Mouse (Mus musculus) adrenal gland, postnatal 10 days (tissue): ENCODE data around the gene Wdpcp. TPM values are rescaled to one million over a fixed set of nuclear protein-coding genes. Genes with fewer than 3 reads are reported as not detected.
"Not testable (repeated sequence)": the region's sequence is repeated elsewhere in the genome, so short reads cannot be mapped to it uniquely, and the experiment has no call there.

ENCODE experiments used
- DNase-seq: peaks from one replicate; pipeline ENCODE4 v3.0.0; 2021; ENCODE audit warnings: mixed read lengths
- long read RNA-seq, 2 experiments: library from polyadenylated mRNA; stranded (forward); transcript quantifications; one replicate each; pipeline ENCODE4 v2.0.0; 2021
- total RNA-seq, 2 experiments: library from RNA; stranded (reverse); gene quantifications; 2 replicates each; pipeline ENCODE4 v1.2.3; 2021

Wdpcp gene
- 1 to 10 TPM; 6.9 to 9.9 TPM for total RNA-seq
- long read RNA-seq, experiment 1, transcript Wdpcp-201 (18 exons, 2,792 nt) = major isoform, 9 of 20 reads
- long read RNA-seq, experiment 1, partial matches to known transcripts = 1 of 20 reads
- long read RNA-seq, experiment 1, other reads (novel, unspliced or antisense) = 10 of 20 reads
- long read RNA-seq, experiment 2, partial matches to known transcripts = 1 of 4 reads
- long read RNA-seq, experiment 2, other reads (novel, unspliced or antisense) = 2 of 4 reads

GRCm38 (mm10) chr11:21571700-21572381, at the start of gene Wdpcp, which contains the start of gene Mdh1:
Wdpcp (plus strand) TSS chr11:21572235.
Mdh1 (minus strand) TSS chr11:21572367.
- peak; percentile 93 for DNase-seq

GRCm38 (mm10) chr11:21528676-21529394, 43.2 kb upstream of the Wdpcp start:
- DNase-seq = no peak

GRCm38 (mm10) chr11:21530856-21531255, 41.2 kb upstream of the Wdpcp start:
- DNase-seq = not testable (repeated sequence)

GRCm38 (mm10) chr11:21540072-21540471, 32.0 kb upstream of the Wdpcp start:
- DNase-seq = no peak

GRCm38 (mm10) chr11:21540622-21541021, 31.4 kb upstream of the Wdpcp start:
- no peak for DNase-seq

GRCm38 (mm10) chr11:21542731-21543130, 29.3 kb upstream of the Wdpcp start:
- peak; percentile 57 for DNase-seq

GRCm38 (mm10) chr11:21545021-21545420, 27.0 kb upstream of the Wdpcp start:
- no peak for DNase-seq

- no peak for DNase-seq
These were observed 26.1 kb upstream of the Wdpcp start for GRCm38 (mm10) chr11:21545951-21546350.

GRCm38 (mm10) chr11:21546671-21547070, 25.4 kb upstream of the Wdpcp start:
- no peak for DNase-seq

- no peak for DNase-seq
These were observed 24.5 kb upstream of the Wdpcp start for GRCm38 (mm10) chr11:21547518-21547917.

- no peak for DNase-seq
These were observed 23.0 kb upstream of the Wdpcp start for GRCm38 (mm10) chr11:21549052-21549451.

- no peak for DNase-seq
These were observed 22.3 kb upstream of the Wdpcp start for GRCm38 (mm10) chr11:21549754-21550153.

GRCm38 (mm10) chr11:21550222-21551173, 21.5 kb upstream of the Wdpcp start:
- DNase-seq = peak; percentile 33

- no peak for DNase-seq
These were observed 20.0 kb upstream of the Wdpcp start for GRCm38 (mm10) chr11:21552049-21552448.

GRCm38 (mm10) chr11:21559727-21560126, 12.3 kb upstream of the Wdpcp start:
- no peak for DNase-seq

GRCm38 (mm10) chr11:21561347-21561746, 10.7 kb upstream of the Wdpcp start:
- no peak for DNase-seq

- DNase-seq = peak; percentile 70
These were observed 8.3 kb upstream of the Wdpcp start for GRCm38 (mm10) chr11:21563617-21564325.

GRCm38 (mm10) chr11:21564681-21565405, 7.2 kb upstream of the Wdpcp start:
- DNase-seq = no peak

GRCm38 (mm10) chr11:21566934-21567333, 5.1 kb upstream of the Wdpcp start:
- no peak for DNase-seq

- DNase-seq = no peak
These were observed 4.3 kb upstream of the Wdpcp start for GRCm38 (mm10) chr11:21567733-21568132.

- DNase-seq = no peak
These were observed 3.0 kb upstream of the Wdpcp start for GRCm38 (mm10) chr11:21569002-21569401.
